Mouse (Mus musculus): Measurements from ENCODE around the gene Galc.

Gene Galc

DNA sequence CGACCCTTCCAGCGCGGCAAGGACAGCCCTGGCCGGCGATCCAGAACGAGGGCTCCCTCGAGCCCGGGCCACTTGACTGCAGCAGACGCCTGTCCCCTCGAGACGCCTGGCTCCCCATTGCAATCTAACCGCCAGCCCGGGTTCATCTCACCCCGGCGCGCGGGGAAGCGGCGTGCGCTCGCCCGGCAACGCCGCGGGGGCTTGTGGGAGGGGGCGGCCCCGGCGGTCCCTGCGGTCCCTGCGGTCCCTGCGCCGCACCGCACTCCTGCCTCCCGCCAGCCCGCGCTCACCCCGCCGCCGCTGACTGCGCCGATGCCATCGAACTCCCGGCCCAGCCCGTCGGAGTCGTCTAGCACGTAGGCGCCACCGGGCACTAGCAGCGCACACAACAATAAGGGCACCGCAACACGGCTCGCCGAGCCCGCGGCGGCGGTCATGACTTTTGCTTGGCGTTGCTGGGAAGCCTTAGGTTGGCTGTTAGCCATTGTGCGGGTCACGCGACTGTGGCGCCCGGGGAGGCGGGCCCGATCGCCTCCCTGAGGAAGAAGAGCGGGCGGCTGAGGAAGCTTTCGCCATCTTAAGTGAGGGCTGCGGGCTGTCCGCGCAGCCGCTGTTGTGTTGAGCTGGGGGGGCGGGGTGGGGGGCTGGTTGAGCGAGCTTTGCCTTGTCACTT is at the start of gene Galc:
Galc (minus strand) TSS at position 615 of the 673 bp plus-strand sequence.
- DNase-seq (ENCODE audit: low read depth) = peak; percentile 92

DNA sequence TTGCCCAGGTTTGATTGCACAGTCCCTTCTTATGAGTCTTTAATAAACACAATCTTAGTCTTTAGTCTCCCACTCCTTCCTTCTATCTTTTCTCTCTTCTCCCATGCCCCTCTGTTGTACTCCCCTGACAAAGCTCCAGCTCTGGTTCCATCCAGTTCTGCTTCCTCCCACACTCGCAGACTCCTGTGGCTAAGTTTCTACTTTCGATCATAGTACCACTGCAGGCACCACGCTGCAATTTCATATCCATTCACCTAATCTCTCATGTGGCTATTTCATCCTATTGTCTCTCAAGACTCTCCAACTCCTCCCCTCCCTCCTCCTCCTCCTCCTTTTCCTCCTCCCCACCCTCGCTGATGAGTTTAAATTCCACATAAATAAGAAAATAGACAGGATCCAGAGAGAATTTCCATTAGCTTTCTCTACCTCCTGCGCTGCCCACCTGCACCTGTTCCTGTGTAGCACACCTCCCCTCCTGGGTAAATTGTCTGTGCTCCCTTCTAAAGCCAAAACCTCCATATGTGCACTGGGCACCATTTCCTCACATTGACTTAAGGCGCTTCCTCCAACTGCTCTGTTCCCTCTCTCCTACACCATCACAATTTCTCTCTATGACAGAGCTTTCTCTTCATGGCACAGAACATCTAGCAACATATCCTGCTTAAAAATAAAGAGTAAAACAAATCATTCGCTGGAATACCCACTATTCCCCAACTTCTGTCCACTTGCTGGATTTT is 48.1 kb upstream of the Galc start:
- no peak for DNase-seq (ENCODE audit: low read depth)

DNA sequence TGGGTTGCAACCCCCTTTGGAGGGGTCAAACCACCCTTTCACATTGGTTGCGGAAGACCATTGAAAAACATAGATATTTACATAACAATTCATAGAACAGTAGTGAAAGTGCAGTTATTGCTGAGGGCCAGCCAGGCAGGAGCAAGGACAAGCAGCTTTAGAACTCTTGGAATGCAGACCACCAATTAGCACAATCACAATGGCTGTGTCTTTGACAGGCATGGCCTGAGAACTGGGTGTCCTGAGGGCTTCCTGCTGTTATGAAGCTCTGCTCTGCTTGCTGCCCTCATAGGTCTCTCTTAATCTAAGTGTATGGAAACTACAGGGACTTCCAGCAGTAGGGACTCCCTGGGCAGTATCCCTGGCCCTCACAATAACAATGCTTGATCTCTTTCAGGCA is 43.8 kb upstream of the Galc start:
- DNase-seq (ENCODE audit: low read depth) = no peak

DNA sequence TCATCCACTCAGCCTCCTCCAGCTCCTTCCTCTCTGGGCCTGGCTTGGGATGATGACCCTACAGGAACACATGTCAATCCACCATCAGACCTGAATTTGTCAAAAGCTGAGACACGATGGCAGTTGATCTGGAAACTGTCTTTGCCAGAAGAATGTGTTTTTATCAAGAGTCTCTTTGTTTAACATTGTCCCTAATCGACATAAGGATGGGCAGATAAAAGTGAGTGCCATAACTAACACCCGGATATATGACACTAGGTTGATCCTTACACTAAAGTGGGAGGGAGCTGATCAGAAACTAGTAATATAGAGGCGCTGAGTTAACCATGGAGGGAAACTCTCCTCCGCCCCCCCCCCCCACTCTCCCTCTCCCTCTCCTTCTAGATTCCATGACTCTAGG is 42.7 kb upstream of the Galc start:
- DNase-seq (ENCODE audit: low read depth) = no peak

DNA sequence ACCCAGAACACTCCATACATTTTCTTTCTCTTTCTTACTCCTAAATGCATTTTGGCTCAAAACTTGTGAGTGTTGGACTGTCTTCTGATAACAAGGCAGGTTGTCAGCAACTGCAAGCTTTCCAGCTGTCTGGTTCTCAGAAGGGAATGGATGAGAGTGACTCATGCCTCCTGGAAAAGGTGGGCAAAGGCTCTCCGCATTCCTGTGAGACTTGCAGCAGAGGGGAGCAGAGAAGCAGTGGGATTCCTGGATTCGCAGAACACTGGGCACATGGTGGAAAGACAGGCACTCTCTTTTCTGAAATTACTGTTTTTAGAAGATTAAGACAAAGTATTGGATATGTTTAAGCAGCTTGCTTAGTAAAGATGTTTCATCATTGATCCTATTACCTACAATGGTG is 35.0 kb upstream of the Galc start:
- DNase-seq (ENCODE audit: low read depth) = no peak

DNA sequence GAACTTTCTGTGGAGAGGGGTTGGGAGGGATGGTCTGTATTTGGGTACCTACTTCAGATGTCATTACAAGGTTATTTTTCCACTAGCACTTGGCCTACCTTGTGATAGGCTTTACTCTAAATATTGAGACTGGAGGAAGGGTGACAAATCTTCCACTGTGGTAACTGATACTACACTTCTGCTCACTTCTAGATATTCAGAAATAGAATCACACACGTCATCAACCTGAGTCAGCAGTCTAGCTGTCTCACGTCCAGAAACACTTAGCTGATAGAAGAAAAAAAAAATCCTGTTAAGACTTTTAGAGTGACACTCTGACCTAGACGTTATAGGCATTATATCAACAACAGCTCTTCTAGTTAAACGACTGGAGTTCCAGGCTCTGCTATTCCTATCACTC is 33.0 kb upstream of the Galc start:
- DNase-seq (ENCODE audit: low read depth) = no peak

DNA sequence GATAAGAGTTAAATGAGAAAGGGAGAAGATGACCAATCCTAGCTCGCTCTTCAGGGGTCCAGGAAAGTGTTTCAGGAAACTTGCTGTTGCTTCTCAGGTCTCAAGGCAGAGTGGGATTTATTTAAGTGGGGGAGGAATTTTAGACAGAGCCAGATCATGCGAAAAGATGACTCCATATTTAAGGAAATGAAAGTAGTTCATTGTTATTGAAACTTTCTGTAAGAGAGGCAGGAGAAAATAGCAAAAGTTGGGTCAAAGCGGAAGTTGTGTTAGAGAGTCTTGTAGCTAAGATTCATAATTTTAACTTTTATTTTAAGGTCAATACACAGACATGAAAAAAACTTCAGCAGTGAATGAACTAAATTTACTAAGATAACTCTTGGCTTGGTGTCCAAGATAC is 31.2 kb upstream of the Galc start:
- no peak for DNase-seq (ENCODE audit: low read depth)

DNA sequence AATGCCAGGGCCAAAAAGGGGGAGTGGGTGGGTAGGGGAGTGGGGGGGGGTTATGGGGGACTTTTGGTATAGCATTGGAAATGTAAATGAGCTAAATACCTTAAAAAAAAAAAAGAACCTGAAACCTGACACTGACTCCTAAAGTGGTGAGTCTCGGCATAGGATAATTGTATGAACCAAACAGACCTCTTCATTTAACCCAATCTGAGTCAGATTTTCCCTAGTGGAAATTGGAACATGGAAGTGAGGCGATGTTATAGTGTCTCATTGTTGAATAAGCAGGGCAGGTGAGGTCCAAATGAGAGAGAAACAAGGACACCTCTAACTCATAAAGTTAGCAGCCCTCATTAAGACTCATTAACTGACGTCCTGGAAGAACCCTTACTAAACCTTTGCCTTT is 25.2 kb upstream of the Galc start:
- no peak for DNase-seq (ENCODE audit: low read depth)

DNA sequence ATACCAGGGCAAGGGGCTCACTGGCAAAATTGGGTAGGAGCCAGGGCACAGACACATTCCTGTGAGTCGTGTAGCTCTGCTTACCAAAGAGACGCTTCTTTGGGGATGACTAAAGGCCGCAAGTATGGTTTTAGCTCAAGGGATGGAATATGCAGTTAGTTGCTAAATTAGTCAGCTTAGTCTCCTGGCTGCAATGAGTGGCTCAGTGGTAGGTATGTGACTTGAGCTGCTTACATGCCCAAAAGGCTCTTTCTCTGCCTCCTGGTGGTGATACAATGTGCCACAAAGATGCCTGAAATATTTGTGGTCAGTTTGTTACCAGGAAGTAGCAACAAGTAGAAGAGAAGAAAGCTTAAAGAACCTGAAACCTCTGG is 24.2 kb upstream of the Galc start:
- peak; percentile 35 for DNase-seq (ENCODE audit: low read depth)

DNA sequence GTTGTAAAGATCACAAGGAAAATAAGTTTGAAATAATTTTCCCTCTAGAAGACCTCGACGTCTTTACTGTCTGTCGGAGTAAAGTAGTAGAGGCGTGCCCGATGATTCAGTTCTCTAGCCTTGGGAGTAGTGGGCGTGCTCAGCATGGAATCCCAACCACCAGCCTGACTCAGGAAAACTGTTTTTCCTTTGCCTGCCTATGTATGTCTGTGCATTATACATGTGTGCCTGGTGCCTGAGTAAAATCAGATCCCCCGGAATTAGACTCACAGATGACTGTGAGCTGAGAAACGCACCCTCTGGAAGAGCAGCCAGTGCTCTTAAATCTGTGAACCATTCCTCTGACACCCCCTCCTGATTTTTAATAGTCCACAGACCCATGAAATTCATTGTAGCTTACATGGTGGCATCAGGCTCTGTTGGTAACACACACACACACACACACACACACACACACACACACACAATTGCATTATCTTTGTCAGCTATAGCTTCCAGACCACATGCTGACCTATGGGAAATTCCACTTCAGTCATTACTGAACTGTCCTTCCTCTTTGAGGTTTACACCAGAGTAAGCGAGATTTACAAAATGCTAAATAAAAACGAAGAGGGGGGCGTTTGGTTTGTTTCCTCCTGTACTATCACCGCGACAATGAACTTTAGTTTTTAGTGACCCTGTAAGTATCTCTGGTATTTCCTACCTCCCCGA is 23.7 kb upstream of the Galc start:
- DNase-seq (ENCODE audit: low read depth) = peak; percentile 16

DNA sequence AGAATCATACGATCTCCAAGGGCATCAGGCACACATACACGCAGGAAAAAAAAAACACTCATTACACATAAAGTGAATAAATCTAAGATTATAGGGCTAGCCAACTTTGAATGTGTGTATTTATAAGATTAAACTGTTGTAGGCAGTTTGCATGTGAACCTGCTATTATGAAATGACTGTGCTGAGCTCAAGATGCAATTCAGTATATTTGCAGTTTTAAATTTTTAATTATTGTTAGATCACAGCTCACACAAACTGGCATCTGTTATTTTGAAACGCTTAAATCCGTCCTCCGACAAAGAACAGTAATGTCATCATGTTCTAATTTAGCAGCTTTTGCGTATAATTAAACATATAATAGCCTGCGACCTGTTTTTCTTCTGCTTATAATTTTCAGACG is 21.7 kb upstream of the Galc start:
- DNase-seq (ENCODE audit: low read depth) = no peak

DNA sequence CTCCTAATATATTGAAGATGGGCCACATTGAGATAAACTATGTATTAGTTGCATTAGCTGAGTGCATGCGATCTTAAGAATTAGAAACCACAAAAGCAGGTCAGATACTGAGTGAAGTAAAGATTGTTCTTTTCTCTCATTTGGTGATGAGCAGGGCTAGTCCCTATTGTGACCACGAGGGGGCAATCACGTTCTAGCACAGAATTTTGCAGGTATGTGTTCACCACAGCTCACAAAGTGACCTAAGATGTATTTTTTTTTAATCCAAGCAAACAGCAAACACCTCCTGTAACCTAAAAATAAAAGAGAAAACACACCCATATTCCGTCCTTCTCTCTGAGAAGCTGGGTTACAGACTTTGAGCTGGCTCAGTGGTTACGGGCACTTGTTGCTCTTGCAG is 21.3 kb upstream of the Galc start:
- DNase-seq (ENCODE audit: low read depth) = peak; percentile 79

DNA sequence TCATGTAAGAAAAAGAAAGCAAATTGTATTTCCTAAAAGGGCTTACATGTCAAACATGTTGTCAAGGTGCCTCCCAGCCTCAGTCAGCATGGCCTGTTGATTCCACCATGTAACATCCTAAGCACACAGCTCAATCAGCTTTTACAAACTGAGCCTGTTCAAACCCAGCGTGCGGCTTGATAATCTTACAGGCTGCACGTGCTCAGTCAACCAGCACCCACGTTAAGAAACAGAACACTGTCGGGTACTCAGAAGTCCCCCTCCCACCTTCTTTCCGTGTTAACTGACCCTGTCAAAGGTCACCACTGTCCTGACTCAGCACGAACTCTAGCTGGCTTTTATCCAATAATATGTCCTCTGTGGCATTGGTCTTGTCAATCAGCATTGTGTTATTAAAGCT is 13.2 kb upstream of the Galc start:
- no peak for DNase-seq (ENCODE audit: low read depth)

DNA sequence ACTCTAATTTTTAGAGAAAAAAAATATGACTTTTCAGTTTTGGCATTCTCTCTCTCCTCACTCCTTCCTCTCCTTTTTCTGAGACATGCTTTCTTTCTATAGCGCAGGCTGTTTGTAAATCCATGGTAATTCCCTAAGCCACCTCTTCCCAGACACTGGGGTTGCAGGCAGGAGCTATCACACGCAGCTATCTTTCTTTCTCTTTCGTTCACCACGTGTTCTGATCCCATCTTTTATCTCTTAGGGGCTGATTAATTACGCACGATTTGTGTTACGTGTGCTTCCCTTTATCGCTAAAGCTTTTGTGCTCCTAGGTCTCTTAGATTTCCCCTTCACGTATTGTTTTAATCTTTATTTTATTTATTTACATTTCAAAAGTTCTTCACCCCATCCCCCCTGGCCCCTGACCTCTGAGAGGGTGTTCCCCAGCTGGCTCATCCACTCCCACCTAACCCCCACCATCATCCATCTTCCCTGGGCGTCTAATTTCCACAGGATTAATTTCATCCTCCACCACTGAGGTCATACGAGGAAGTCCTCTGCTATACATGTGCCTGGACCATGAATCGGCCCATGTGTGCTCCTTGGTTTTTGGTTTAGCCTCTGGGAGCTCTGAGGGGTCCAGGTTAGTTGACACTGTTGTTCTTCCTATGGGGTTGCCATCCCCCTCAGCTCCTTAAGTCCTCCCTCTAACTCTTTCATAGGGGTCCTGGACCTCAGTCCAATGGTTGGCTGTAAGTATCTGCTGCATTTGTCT is 11.7 kb upstream of the Galc start:
- peak; percentile 47 for DNase-seq (ENCODE audit: low read depth)

DNA sequence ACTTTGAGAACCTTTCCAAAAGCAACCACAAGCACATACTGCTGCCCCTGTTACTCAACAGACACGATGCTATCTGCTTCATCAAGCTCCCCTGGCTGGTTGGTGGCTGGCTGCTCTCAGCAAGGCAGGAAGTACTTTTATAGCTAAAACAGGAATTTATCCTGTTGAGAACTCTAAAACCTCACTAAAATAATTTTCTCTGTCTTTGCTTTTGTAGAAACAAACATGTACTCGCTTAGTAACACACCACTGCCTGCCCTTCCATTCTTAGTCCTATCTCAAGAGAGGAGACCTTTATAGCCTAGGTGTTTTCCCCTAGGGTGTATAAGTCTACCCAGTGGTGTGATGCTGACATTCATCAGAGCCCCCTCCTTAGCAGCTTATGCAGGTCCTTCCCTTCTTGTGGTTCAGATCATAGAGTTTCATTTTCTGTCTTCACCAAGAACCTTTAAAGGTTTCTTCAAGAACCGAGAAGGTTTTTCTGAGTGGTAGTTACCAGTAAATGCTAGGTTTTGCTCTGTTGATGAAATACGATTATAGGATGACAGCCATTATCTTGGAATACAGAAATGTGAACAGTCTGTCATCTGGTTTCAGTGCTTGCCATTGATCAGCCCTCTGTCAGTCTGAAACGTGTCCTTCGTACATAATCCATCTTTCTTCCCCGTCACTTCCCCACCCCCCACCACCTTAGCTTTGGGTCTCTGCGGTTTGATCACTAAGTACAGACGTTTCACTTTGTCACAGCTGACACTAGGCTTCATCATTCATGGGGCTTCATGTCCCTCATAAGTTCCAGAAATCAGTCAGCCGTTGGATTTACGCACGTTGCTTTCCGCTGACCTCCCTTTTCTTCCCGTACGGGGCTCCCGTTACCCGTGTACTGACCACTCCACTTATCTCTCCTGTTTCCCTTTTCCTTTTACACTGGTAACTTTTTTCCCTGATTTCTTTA is 10.8 kb upstream of the Galc start:
- peak; percentile 83 for DNase-seq (ENCODE audit: low read depth)

DNA sequence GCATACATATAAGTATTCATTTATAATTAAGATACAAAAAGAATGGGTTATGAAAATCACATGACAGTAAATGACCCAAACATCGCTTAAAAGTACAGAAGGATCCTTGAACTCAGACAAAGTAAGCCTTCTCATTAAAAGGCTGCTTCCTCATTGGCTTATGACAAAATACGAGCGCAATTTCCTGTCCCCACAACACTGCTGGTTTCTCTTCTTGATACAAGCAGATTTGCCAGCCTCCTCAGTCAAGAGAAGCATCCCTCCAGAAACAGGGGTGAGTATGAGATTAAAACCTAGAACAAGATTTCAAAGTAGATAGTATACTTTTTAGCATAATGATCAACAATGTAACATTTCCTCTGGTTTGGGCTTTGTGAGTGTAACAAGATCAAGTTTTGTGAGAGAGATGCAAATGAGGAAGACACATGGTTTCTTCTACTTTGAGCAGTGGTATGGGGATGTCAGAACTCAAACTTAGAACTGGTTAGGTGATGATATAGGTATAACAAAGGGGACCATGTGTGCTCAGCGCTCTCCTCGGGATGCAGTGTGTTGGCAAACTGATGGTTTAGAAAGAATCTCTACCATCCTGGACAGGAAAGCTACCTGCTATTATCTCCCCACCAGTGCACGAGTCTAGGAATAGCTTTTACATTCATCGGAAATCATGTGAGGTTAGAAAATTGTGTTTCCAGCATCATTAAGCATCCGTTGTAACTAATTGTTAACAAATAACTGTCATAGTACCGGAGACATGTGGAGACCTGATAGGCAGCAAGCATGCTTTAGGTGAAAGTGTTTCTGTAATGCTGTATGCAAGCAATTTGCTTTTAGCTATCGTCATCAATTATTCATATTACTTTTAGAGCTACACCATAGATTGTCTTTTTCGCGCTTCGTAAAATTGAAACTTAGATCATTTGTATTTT is 9.4 kb upstream of the Galc start, which contains the start of gene Gpr65:
Gpr65 (plus strand) TSS at position 195 of the 929 bp plus-strand sequence.
- DNase-seq (ENCODE audit: low read depth) = peak; percentile 79

DNA sequence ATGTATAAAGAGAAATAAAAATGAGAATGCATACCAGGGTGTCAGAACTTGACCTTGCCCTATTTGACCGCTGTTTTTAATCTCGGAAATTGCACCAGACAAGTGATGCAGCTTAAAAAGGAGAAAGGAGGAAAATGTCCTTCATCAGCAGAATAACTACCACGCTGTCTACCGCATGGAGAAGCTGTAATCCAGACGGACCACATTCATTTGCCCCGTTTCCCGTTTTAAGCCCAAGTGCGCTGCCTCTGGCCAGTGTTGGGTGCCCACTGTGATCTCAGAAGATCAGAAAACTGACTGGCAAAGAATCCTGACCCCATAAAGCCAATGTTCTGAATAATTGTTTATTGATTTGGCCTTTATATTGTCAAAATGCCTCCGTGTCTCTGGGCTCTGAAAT is 6.4 kb upstream of the Galc start:
- DNase-seq (ENCODE audit: low read depth) = no peak

DNA sequence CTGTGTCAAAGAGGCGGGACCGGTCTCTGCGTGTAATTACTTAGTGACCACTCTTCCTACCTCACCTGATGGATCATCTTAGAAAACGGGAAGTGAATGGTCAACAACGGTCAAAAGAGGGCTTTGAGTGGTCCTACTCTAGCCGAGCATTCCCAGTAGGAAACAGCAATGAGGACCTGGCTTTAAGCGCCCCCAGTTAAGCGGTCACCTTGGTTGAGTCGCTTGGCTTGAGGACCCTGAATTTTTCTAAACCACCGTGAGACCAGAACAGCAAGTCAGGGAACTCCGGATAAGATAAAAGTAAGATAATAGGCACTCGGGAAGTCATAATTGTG is 226 bp upstream of the Galc start:
- DNase-seq (ENCODE audit: low read depth) = no peak

DNA sequence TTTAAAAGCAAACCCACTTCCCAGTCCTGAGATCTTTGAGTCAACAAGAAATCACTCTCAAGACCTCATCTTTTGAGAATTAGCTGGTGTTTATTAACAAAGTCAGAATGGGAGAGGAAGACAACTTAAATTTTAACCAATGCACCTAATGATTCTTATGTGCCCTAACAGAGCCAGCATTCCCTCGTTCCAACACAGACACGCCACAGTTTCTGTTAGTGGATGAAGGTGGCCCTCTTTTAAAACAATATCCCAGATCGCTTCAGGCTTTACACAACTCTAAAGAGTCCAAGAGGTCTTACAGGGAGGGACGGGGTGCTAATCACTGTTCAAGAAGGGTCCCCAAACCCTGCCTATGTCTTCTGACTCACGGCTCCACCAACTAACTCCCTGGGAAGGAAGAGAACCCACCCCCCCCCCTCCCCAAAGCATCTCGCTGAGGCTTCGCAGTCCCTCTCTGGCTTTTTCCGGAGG is 851 bp downstream of the Galc start:
- DNase-seq (ENCODE audit: low read depth) = no peak

DNA sequence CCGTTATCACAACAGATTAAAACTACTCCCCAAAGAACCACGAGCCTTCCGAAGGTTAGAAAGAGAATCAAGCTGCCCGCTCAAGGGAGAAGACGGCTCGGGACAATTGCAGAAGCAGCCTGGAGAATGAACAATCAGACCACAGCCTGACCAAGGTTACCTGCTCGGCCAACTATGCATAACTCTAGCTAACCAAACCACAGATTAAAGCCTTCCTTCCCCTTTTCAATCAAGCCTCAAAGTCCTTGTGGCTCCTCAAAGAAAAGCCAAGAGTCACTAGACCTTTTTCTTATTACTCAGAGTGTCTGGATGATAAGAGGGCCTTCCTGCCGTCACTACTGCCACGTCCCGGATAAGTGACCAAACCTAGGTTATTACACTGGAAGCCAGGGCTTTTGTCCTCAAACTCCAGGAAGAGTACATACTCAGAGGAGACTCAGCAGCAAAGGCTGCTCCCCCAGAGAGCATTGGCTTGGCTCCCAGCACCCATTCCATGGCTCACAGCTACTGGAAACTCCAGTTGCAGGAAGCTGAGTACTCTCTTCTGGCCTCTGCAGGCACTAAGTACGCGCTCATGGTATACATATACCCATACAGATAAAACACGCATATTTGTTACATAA is 3.8 kb downstream of the Galc start:
- no peak for DNase-seq (ENCODE audit: low read depth)
